Mouse (Mus musculus) ES-Bruce4 (cell line): ENCODE data around the gene Ints1. TPM values are rescaled to one million over a fixed set of nuclear protein-coding genes. Genes with fewer than 3 reads are reported as not detected.

ENCODE experiments used
- H3K27ac ChIP-seq: 2 replicates; pipeline ENCODE4 v1.5.1; 2012; ENCODE audit warnings: low read length, inconsistent platforms; ENCODE audit not compliant: insufficient read depth
- H3K27me3 ChIP-seq: 2 replicates; pipeline ENCODE4 v1.6.1; 2012; ENCODE audit warnings: mild to moderate bottlenecking, low read length, inconsistent platforms; ENCODE audit not compliant: control insufficient read depth, poor library complexity, insufficient read depth, severe bottlenecking
- H3K36me3 ChIP-seq: 2 replicates; pipeline ENCODE4 v1.6.1; 2012; ENCODE audit warnings: inconsistent platforms, mild to moderate bottlenecking, low read length, moderate library complexity; ENCODE audit not compliant: control insufficient read depth, poor library complexity, insufficient read depth, severe bottlenecking
- H3K4me1 ChIP-seq: one replicate; pipeline ENCODE4 v1.8.1; 2011; ENCODE audit warnings: low read length; ENCODE audit not compliant: control insufficient read depth, insufficient read depth
- H3K4me3 ChIP-seq: 2 replicates; pipeline ENCODE4 v1.5.1; 2011; ENCODE audit warnings: low read depth, mild to moderate bottlenecking, low read length
- H3K9ac ChIP-seq: 2 replicates; pipeline ENCODE4 v1.6.1; 2012; ENCODE audit warnings: low read depth, mild to moderate bottlenecking, inconsistent platforms; ENCODE audit not compliant: poor library complexity, severe bottlenecking
- H3K9me3 ChIP-seq: replicated peaks from 2 replicates; pipeline ENCODE4 v1.6.1; 2012; ENCODE audit warnings: mild to moderate bottlenecking, low read length, inconsistent platforms; ENCODE audit not compliant: control insufficient read depth, poor library complexity, insufficient read depth, severe bottlenecking
- CTCF ChIP-seq: IDR thresholded peaks from one replicate; pipeline ENCODE4 v1.8.1; 2011; ENCODE audit warnings: low read depth, low read length
- EP300 ChIP-seq: IDR thresholded peaks from 2 replicates; pipeline ENCODE4 v1.6.1; 2011; ENCODE audit warnings: low read depth, low read length; ENCODE audit not compliant: insufficient read depth
- POLR2A ChIP-seq: IDR thresholded peaks from one replicate; pipeline ENCODE4 v1.8.1; 2011; ENCODE audit warnings: low read length; ENCODE audit not compliant: insufficient read depth
- polyA plus RNA-seq: library from polyadenylated mRNA; stranded (reverse); fragments of >200 nt; gene quantifications from 2 replicates; pipeline ENCODE4 v1.2.4, GENCODE M21; 2011; ENCODE audit warnings: low read depth; ENCODE audit not compliant: missing spikeins, insufficient read depth, insufficient read length

Gene Ints1
- polyA plus RNA-seq, 1 experiment, result 54.6 TPM

DNA sequence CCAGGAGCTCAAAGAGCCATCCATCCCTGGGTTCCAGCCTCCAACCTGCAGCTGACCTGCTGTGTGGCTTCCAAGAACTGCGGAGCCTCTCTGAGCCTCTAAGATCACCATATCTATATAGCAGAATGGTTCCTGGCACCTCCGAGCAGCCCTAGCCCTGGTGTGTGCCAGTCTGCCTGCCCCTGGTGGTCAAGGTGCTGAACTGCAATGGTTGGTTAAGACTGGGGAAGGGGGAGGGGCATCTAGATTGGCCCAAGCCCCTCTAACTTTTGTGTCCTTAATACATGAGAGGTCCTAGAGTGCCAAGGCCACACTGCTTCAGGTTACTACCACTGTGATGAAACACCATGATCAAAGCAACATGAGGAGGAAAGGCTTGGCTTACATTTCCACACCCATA, 72.6 kb downstream of the Ints1 start:
- Histone ChIP-seq H3K9me3 (no peaks in the 10 kb centered on the region), H3K27ac (no peak overlapping the region), H3K36me3 (no peaks in the 10 kb centered on the region), H3K4me1 (no peaks in the 10 kb centered on the region), H3K9ac (no peak overlapping the region), H3K27me3 (no peaks in the 10 kb centered on the region), H3K4me3 (no peak overlapping the region)
- TF ChIP-seq POLR2A (no peak), CTCF (peak; percentile 69), EP300 (no peak)

DNA sequence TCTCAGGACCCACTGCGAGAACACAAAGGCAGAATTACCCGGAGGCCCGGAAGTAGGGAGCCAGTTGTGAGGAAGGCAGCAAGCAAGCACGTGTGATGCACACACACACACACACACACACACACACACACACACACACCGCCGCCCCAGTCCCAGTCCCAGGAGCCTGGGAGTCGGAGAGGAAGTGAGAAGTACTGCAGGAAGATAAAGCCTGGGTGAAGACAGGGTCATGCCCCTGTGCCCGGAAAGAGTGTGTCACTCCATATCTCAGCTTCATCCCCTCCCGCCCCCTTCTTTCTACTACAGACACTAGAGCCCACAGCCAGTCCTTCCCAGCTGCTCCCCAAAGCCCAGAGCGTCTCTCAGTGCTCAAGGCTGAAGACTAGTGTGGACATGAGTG, 73.2 kb downstream of the Ints1 start:
- Histone ChIP-seq H3K27me3 (no peaks in the 10 kb centered on the region), H3K36me3 (no peaks in the 10 kb centered on the region), H3K4me1 (no peaks in the 10 kb centered on the region), H3K4me3 (no peak overlapping the region), H3K9me3 (no peaks in the 10 kb centered on the region), H3K9ac (no peak overlapping the region), H3K27ac (no peak overlapping the region)
- no peak for TF ChIP-seq POLR2A
- no peak for TF ChIP-seq CTCF
- no peak for TF ChIP-seq EP300

Other genes with a start within 250 kb of the Ints1 start
- gene Uncx, start 232.2 kb downstream of the Ints1 start, polyA plus RNA-seq, result not detected in 2 replicates
- 1.8 TPM in 2 replicates for gene Micall2, start 39.3 kb downstream of the Ints1 start, polyA plus RNA-seq
- 15.6 and 16.3 TPM in 2 replicates for gene Mafk, start 15.8 kb upstream of the Ints1 start, polyA plus RNA-seq
- 10.5 and 13.1 TPM in 2 replicates for gene Tmem184a, start 44.2 kb upstream of the Ints1 start, polyA plus RNA-seq
- not detected in 2 replicates for gene Gm26938, start 50.7 kb upstream of the Ints1 start, polyA plus RNA-seq
- gene Psmg3, start 51.2 kb upstream of the Ints1 start, polyA plus RNA-seq, result 29.0 and 30.3 TPM in 2 replicates
- gene Elfn1, start 132.3 kb upstream of the Ints1 start, polyA plus RNA-seq, result 0.15 and 0.29 TPM in 2 replicates